Mouse (Mus musculus) liver, embryonic 14.5 days (tissue): Measurements from ENCODE around the gene Chac1. TPM values are rescaled to one million over a fixed set of nuclear protein-coding genes. Genes with fewer than 3 reads are reported as not detected.
A peak's percentile ranks its signal among the peaks of the same experiment; 100 is the strongest.

Experiments used
- ATAC-seq: fragments of 200-750 bp; cut with Nextera tagmentation; 2 replicates; pipeline ENCODE4 v1.8.0; 2017; ENCODE audit warnings: moderate number of reproducible peaks, mild to moderate bottlenecking, moderate library complexity; ENCODE audit not compliant: insufficient read depth
- DNase-seq, 3 experiments: peaks; one replicate each; pipeline ENCODE4 v3.0.0-alpha.2; 2012 to 2013; ENCODE audit warnings: low read depth in 3 of 3, low spot score in 3 of 3
- H3K27ac ChIP-seq: fragments of 300-500 bp; sonication (generic); 2 replicates; pipeline ENCODE4 v1.5.1; 2014; ENCODE audit warnings: moderate library complexity, mild to moderate bottlenecking, control low read depth, inconsistent platforms
- H3K27me3 ChIP-seq: fragments of 300-500 bp; sonication (generic); 2 replicates; pipeline ENCODE4 v1.6.1; 2014; ENCODE audit warnings: mild to moderate bottlenecking, low read length, moderate library complexity; ENCODE audit not compliant: control insufficient read depth, insufficient read depth
- H3K36me3 ChIP-seq: fragments of 300-500 bp; sonication (generic); replicated peaks from 2 replicates; pipeline ENCODE4 v1.6.1; 2014; ENCODE audit warnings: low read depth; ENCODE audit not compliant: control insufficient read depth, insufficient read depth
- H3K4me1 ChIP-seq, 2 experiments: fragments of 200-500 bp in 1 of 2; fragments of 300-500 bp in 1 of 2; sonication (generic) in 1 of 2; replicated peaks; 2 replicates each; pipeline ENCODE4 v1.6.1; 2012 to 2014; ENCODE audit warnings: antibody characterized with exemption in 1 of 2, inconsistent platforms in 1 of 2, low read length in 1 of 2; ENCODE audit not compliant: control insufficient read depth in 2 of 2, insufficient read depth in 2 of 2
- H3K4me2 ChIP-seq: fragments of 300-500 bp; sonication (generic); 2 replicates; pipeline ENCODE4 v1.6.1; 2014; ENCODE audit warnings: low read depth, mild to moderate bottlenecking, control low read depth, moderate library complexity
- H3K4me3 ChIP-seq, 2 experiments: fragments of 200-500 bp in 1 of 2; fragments of 300-500 bp in 1 of 2; sonication (generic) in 1 of 2; 2 replicates each; pipeline ENCODE4 v1.5.1; 2012 to 2014; ENCODE audit warnings: low read depth in 2 of 2, low read length in 2 of 2, mild to moderate bottlenecking in 2 of 2, control low read depth in 1 of 2, inconsistent platforms in 1 of 2, moderate library complexity in 1 of 2; ENCODE audit not compliant: insufficient read depth in 1 of 2
- H3K9ac ChIP-seq: fragments of 300-500 bp; sonication (generic); replicated peaks from 2 replicates; pipeline ENCODE4 v1.6.1; 2014; ENCODE audit warnings: mild to moderate bottlenecking, control low read depth, moderate library complexity
- H3K9me3 ChIP-seq: fragments of 300-500 bp; sonication (generic); 2 replicates; pipeline ENCODE4 v1.6.1; 2016; ENCODE audit warnings: low read length, mixed read lengths; ENCODE audit not compliant: control insufficient read depth
- CTCF ChIP-seq: IDR thresholded peaks from 2 replicates; pipeline ENCODE4 v1.5.1; 2016; ENCODE audit warnings: antibody characterized with exemption, low read depth, control low read depth
- EP300 ChIP-seq: IDR thresholded peaks from 2 replicates; pipeline ENCODE4 v1.6.1; 2016; ENCODE audit warnings: antibody characterized with exemption, low read depth
- WGBS: fragments of 180-500 bp; shearing (Covaris S2); extraction: QIAGEN DNeasy Blood & Tissue Kit; methylation state at CpG from one replicate; pipeline ENCODE4 v1.1.7; 2014; ENCODE audit not compliant: insufficient replicate concordance; 5-methylcytosine and 5-hydroxymethylcytosine counted together
- polyA plus RNA-seq, 2 experiments: library from polyadenylated mRNA; depleted of rRNA in 1 of 2; stranded (reverse) in 1 of 2; unstranded in 1 of 2; fragments of >200 nt; fragmentation: Nextera tagmentation in 1 of 2; extraction: Ambion mirVana in 1 of 2; gene quantifications; 2 replicates each; pipeline versions ENCODE4 v1.2.1 to v1.2.3; 2012 to 2014

Chac1 gene
- polyA plus RNA-seq, 2 experiments = 0.29 to 1.2 TPM

GRCm38 (mm10) chr2:119334964-119335525 lies 16.0 kb upstream of the Chac1 start:
- Histone ChIP-seq H3K9ac (no peak overlapping the region), H3K27me3 (peaks cover 21% of the 10 kb centered on the region), H3K36me3 (no peaks in the 10 kb centered on the region), H3K4me3 (no peak overlapping the region), H3K4me1 (peaks cover 0 to 3% of the 10 kb centered on the region in 2 experiments; a peak in 2 of 4 replicates), H3K9me3 (no peaks in the 10 kb centered on the region), H3K27ac (no peak overlapping the region), H3K4me2 (no peak overlapping the region)
- WGBS = 64% methylated on average over 7 of the region's 7 CpGs
- DNase-seq (no peak), ATAC-seq (no peak)
- TF ChIP-seq EP300 = no peak
- no peak for TF ChIP-seq CTCF

GRCm38 (mm10) chr2:119335535-119335934 lies 15.5 kb upstream of the Chac1 start:
- DNase-seq (no peak), ATAC-seq (no peak)
- WGBS = 73% methylated on average over 1 of the region's 1 CpGs
- no peak overlapping the region for H3K9ac ChIP-seq
- no peaks in the 10 kb centered on the region for H3K36me3 ChIP-seq
- H3K27me3 ChIP-seq = peaks cover 16% of the 10 kb centered on the region
- no peak overlapping the region for H3K27ac ChIP-seq
- TF ChIP-seq EP300 (no peak), CTCF (no peak)
- H3K9me3 ChIP-seq = no peaks in the 10 kb centered on the region
- no peak overlapping the region for H3K4me2 ChIP-seq
- H3K4me3 ChIP-seq = no peak overlapping the region
- peaks cover 0 to 3% of the 10 kb centered on the region in 2 experiments; a peak in 2 of 4 replicates for H3K4me1 ChIP-seq

GRCm38 (mm10) chr2:119336002-119336401 lies 15.0 kb upstream of the Chac1 start:
- 28% methylated on average over 2 of the region's 2 CpGs for WGBS
- DNase-seq = no peak
- no peak for ATAC-seq
- Histone ChIP-seq H3K9me3 (no peaks in the 10 kb centered on the region), H3K4me3 (no peak overlapping the region), H3K9ac (no peak overlapping the region), H3K27ac (no peak overlapping the region), H3K4me1 (peaks cover 0 to 3% of the 10 kb centered on the region in 2 experiments; a peak in 2 of 4 replicates), H3K27me3 (peaks cover 16% of the 10 kb centered on the region), H3K4me2 (no peak overlapping the region), H3K36me3 (no peaks in the 10 kb centered on the region)
- TF ChIP-seq EP300 (no peak), CTCF (no peak)

GRCm38 (mm10) chr2:119336470-119336869 lies 14.6 kb upstream of the Chac1 start:
- Histone ChIP-seq H3K27ac (no peak overlapping the region), H3K4me1 (peaks cover 0 to 3% of the 10 kb centered on the region in 2 experiments; a peak in 2 of 4 replicates), H3K4me2 (no peak overlapping the region), H3K9me3 (no peaks in the 10 kb centered on the region), H3K4me3 (no peak overlapping the region), H3K27me3 (peaks cover 12% of the 10 kb centered on the region), H3K36me3 (no peaks in the 10 kb centered on the region), H3K9ac (no peak overlapping the region)
- TF ChIP-seq EP300 = no peak
- no peak for TF ChIP-seq CTCF
- ATAC-seq (no peak), DNase-seq (no peak)
- 26% methylated on average over 10 of the region's 10 CpGs for WGBS

GRCm38 (mm10) chr2:119337425-119338265 lies 13.4 kb upstream of the Chac1 start:
- peaks cover 4% of the 10 kb centered on the region for H3K27me3 ChIP-seq
- H3K9me3 ChIP-seq = no peaks in the 10 kb centered on the region
- DNase-seq (peak; percentile 49 to 59 (median 57)), ATAC-seq (peak; percentile 81)
- peak overlapping the region; percentile 78 for H3K4me2 ChIP-seq
- no peaks in the 10 kb centered on the region for H3K36me3 ChIP-seq
- H3K27ac ChIP-seq = no peak overlapping the region
- WGBS = 5% methylated on average over 60 of the region's 60 CpGs
- TF ChIP-seq CTCF = peak; percentile 87
- no peak for TF ChIP-seq EP300
- H3K4me3 ChIP-seq = peak overlapping the region; percentile 56 to 62
- H3K4me1 ChIP-seq = peaks cover 0 to 3% of the 10 kb centered on the region in 2 experiments; a peak in 2 of 4 replicates
- H3K9ac ChIP-seq = peak overlapping the region; percentile 65
